Mouse (Mus musculus) intestine, embryonic 14.5 days (tissue): Measurements from ENCODE around the gene Abhd15. TPM values are rescaled to one million over a fixed set of nuclear protein-coding genes. Genes with fewer than 3 reads are reported as not detected.
A peak's percentile ranks its signal among the peaks of the same experiment; 100 is the strongest.

Experiments used
- ATAC-seq: fragments of 200-750 bp; cut with Nextera tagmentation; replicated peaks from 2 replicates; pipeline ENCODE4 v1.8.0; 2017; ENCODE audit warnings: low read depth, moderate number of reproducible peaks, moderate TSS enrichment, moderate library complexity; ENCODE audit not compliant: low FRiP score, low TSS enrichment
- DNase-seq: peaks from one replicate; pipeline ENCODE4 v3.0.0-alpha.2; 2018; ENCODE audit warnings: low spot score
- H3K27ac ChIP-seq: fragments of 300-500 bp; sonication (generic); 2 replicates; pipeline ENCODE4 v1.5.1; 2014; ENCODE audit warnings: low read depth, mild to moderate bottlenecking, control low read depth
- H3K27me3 ChIP-seq: fragments of 300-500 bp; sonication (generic); replicated peaks from 2 replicates; pipeline ENCODE4 v1.6.1; 2014; ENCODE audit warnings: low read length, control low read depth; ENCODE audit not compliant: control insufficient read depth, insufficient read depth
- H3K36me3 ChIP-seq: fragments of 300-500 bp; sonication (generic); 2 replicates; pipeline ENCODE4 v1.6.1; 2014; ENCODE audit warnings: low read length, control low read depth; ENCODE audit not compliant: control insufficient read depth, insufficient read depth
- H3K4me1 ChIP-seq: fragments of 300-500 bp; sonication (generic); replicated peaks from 2 replicates; pipeline ENCODE4 v1.6.1; 2014; ENCODE audit warnings: low read length, control low read depth, mixed read lengths; ENCODE audit not compliant: control insufficient read depth, insufficient read depth
- H3K4me2 ChIP-seq: fragments of 300-500 bp; sonication (generic); 2 replicates; pipeline ENCODE4 v1.6.1; 2014; ENCODE audit warnings: low read length
- H3K4me3 ChIP-seq: fragments of 300-500 bp; sonication (generic); 2 replicates; pipeline ENCODE4 v1.5.1; 2014; ENCODE audit warnings: low read depth, low read length, control low read depth, mixed read lengths
- H3K9ac ChIP-seq: fragments of 300-500 bp; sonication (generic); 2 replicates; pipeline ENCODE4 v1.6.1; 2014; ENCODE audit warnings: mild to moderate bottlenecking, low read length
- H3K9me3 ChIP-seq: fragments of 300-500 bp; sonication (generic); 2 replicates; pipeline ENCODE4 v1.6.1; 2016; ENCODE audit warnings: low read length, control low read depth; ENCODE audit not compliant: control insufficient read depth
- WGBS: fragments of 180-500 bp; shearing (Covaris S2); extraction: QIAGEN DNeasy Blood & Tissue Kit; methylation state at CpG from one replicate; pipeline ENCODE4 v1.1.7; 2014; 5-methylcytosine and 5-hydroxymethylcytosine counted together
- polyA plus RNA-seq: library from polyadenylated mRNA; unstranded; fragments of >200 nt; fragmentation: Nextera tagmentation; extraction: Ambion mirVana; gene quantifications from 2 replicates; pipeline ENCODE4 v1.2.1, GENCODE M21; 2014

Abhd15 gene
- polyA plus RNA-seq, 1 experiment from 2014 or later, result 3.2 TPM

DNA sequence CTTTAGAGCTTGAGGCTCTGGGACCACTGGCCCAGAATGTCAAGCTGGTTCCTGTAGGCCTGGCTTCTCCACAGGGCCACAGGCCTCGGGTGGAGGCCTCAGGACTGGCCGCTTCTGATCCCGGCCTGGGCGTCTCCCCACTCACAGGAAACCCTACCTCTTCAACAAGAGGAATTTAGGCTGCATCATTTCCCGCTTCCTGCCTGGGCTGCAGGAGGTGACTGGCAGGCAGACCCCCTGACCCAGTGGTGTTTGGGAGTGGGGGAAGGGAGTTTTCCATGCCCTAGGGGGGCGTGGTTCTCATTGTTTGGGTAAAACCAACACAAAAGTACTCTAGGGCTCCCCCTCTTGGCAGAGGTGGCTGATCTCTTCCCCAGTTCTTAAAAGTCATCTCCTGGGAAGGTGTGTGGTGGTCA is 17.6 kb upstream of the Abhd15 start:
- Histone ChIP-seq H3K4me3 (no peak overlapping the region), H3K27ac (peak overlapping the region; percentile 69; the same call in 1 of the 2 replicates), H3K36me3 (peaks cover 33% of the 10 kb centered on the region), H3K4me2 (no peak overlapping the region), H3K9ac (no peak overlapping the region), H3K27me3 (no peaks in the 10 kb centered on the region), H3K9me3 (no peaks in the 10 kb centered on the region), H3K4me1 (peaks cover 36% of the 10 kb centered on the region)
- WGBS, result 27% methylated on average over 6 of the region's 6 CpGs
- no peak for ATAC-seq
- peak; percentile 72 for DNase-seq

DNA sequence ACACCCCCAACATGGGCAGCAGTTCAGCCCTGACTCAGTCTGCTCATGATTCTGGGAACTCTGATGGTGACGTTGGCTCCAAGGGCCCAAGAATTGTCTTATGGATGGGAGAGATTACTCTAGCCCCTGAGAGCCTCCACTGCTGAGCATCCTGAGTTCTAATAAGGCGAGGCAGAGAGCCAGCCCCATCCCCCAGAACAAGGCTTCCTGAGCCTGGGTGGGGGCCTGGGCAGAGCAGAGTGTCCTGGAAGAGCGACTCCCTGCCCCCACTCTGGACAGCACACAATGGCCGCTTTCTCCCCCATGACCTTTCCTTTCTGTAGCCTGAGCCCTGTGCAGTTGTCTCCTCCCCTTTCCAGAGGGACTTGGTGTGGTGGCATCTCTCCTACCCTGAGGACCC is 17.1 kb upstream of the Abhd15 start:
- Histone ChIP-seq H3K9ac (no peak overlapping the region), H3K4me3 (no peak overlapping the region), H3K9me3 (no peaks in the 10 kb centered on the region), H3K36me3 (peaks cover 38% of the 10 kb centered on the region), H3K4me1 (peaks cover 32% of the 10 kb centered on the region), H3K4me2 (no peak overlapping the region), H3K27me3 (no peaks in the 10 kb centered on the region), H3K27ac (peak overlapping the region; percentile 39; the same call in 1 of the 2 replicates)
- 49% methylated on average over 4 of the region's 4 CpGs for WGBS
- no peak for ATAC-seq
- DNase-seq, result no peak

DNA sequence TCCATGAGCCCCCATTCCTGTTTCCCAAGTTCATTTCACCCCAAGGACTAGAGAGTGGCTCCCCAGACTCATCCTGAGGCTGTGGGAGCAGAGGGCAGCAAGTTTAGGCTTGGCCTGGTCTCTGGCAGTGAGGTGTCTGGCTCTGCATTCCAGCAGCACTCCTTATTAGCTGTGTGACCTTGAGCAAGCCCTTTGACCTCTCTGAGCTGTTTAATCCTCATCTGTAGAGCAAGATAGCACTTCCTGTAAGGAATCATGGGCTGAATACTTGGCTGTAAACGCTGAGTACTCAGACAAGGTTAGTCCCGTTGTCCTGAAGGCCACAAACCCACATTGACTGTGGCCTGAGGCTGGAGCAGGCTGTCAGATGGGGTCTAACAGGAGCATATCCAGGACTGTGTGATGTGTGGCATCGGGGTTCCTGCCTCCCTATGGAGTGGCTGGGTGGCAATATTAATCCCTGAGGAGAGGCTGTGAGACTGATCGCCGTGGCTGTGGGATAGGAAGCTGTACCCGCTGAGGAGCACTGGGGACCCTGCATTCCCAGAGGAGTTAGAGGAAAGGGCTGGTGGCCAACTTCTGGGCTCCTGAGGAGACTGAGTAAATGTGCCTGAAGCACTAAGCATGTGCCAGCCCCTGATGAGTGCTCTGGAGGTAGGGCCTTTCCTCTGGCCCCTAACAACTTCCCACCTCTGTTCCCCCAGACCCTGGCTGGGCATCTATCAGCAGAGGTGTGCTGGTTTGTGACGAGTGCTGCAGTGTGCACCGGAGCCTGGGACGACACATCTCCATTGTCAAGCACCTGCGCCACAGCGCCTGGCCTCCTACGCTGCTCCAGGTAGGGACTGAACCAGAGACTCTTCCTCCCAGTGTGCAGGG is 16.4 kb upstream of the Abhd15 start:
- peaks cover 32% of the 10 kb centered on the region for H3K4me1 ChIP-seq
- WGBS, result 71% methylated on average over 12 of the region's 12 CpGs

DNA sequence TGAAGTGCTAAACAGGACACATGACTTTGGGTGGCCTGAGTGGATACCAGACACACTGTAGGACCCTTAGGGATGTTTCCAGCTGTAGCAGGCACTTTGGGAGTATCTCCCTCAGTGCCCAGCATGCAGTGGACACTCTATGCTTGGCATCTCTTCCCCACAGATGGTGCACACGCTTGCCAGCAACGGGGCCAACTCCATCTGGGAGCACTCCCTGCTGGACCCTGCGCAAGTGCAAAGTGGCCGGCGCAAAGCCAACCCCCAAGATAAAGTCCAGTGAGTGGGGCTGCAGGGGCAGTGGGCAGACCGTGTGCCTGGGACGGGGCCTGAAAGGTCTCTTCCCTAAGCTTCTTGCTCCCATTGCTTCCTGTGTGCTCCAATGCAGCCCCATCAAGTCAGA is 15.6 kb upstream of the Abhd15 start:
- H3K4me3 ChIP-seq, result no peak overlapping the region
- no peak overlapping the region for H3K27ac ChIP-seq
- H3K9me3 ChIP-seq, result no peaks in the 10 kb centered on the region
- H3K36me3 ChIP-seq, result peaks cover 53% of the 10 kb centered on the region
- H3K9ac ChIP-seq, result no peak overlapping the region
- H3K4me2 ChIP-seq, result no peak overlapping the region
- H3K4me1 ChIP-seq, result peaks cover 28% of the 10 kb centered on the region
- no peaks in the 10 kb centered on the region for H3K27me3 ChIP-seq
- 94% methylated on average over 7 of the region's 7 CpGs for WGBS
- DNase-seq (no peak), ATAC-seq (no peak)

More for the DNA sequence above, 16.4 kb upstream of the Abhd15 start:
- DNase-seq (no peak), ATAC-seq (no peak)
- Histone ChIP-seq H3K9me3 (no peaks in the 10 kb centered on the region), H3K9ac (no peak overlapping the region), H3K36me3 (peaks cover 45% of the 10 kb centered on the region), H3K4me3 (no peak overlapping the region), H3K27me3 (no peaks in the 10 kb centered on the region), H3K4me2 (no peak overlapping the region), H3K27ac (peak overlapping the region; percentile 39; the same call in 1 of the 2 replicates)

DNA sequence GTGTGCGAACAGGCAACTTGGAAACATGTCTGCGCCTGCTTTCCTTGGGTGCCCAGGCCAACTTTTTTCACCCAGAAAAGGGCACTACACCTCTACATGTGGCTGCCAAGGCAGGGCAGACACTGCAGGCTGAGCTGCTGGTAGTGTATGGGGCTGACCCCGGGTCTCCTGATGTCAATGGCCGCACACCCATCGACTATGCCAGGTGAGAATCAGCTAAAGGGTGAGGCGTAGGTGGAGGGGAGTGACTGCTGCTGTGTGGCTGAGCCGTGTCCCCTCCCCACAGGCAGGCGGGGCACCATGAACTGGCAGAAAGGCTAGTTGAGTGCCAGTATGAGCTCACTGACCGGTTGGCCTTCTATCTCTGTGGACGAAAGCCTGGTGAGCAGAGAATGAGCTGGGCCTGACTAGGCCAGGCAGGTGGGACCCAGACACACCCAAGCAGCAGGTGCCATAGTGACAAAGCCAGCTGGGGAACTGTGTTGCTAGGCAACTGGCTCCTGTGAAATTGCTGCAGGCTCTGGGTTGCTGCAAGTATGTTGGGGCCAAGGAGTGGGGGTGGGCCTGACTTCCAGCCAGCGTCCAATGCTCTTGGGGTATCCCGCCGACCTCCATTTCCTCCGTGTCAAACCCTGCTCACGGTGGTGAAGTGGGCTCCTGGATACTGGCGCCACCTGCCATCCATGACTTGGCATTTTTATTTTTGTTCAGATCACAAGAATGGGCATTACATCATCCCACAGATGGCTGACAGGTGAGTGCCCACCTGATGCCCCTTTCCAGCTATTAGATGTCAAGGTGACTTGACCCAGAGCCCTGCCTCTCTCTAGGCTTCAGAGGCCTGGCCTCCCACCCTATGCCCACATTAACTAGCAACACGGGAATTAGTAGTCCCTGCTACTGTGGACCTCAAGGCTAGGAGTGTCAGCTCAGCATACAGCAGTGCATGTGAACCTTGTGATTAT is 14.3 kb upstream of the Abhd15 start:
- no peak overlapping the region for H3K4me2 ChIP-seq
- no peaks in the 10 kb centered on the region for H3K27me3 ChIP-seq
- no peak for ATAC-seq
- peaks cover 66% of the 10 kb centered on the region for H3K36me3 ChIP-seq
- peaks cover 15% of the 10 kb centered on the region for H3K4me1 ChIP-seq
- H3K4me3 ChIP-seq, result no peak overlapping the region
- WGBS, result 82% methylated on average over 17 of the region's 17 CpGs
- no peaks in the 10 kb centered on the region for H3K9me3 ChIP-seq
- no peak for DNase-seq
- H3K27ac ChIP-seq, result no peak overlapping the region
- H3K9ac ChIP-seq, result no peak overlapping the region

DNA sequence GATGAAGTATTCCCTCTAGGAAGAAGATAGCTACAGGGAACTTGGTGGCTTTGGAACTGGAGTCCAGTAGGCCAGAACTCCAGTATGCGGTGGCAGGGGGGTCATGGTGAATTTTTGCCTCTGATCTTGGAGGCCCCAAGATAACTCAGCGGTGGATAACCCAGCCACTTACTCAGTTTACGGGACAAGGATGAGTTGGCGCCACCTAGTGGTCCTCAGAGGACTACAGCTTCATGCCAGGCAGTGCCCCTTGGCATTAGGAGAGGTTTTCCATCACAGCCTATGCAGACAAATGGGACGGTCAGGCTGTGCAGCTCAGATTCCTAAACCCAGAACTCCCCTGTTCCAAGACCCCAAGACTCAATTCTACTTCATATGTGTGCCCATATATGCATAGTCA is 13.5 kb upstream of the Abhd15 start:
- no peaks in the 10 kb centered on the region for H3K9me3 ChIP-seq
- H3K27ac ChIP-seq, result no peak overlapping the region
- 20% methylated on average over 5 of the region's 5 CpGs for WGBS
- H3K4me3 ChIP-seq, result no peak overlapping the region
- H3K9ac ChIP-seq, result no peak overlapping the region
- ATAC-seq (no peak), DNase-seq (peak; percentile 84)
- H3K27me3 ChIP-seq, result no peaks in the 10 kb centered on the region
- no peak overlapping the region for H3K4me2 ChIP-seq
- peaks cover 74% of the 10 kb centered on the region for H3K36me3 ChIP-seq
- peaks cover 10% of the 10 kb centered on the region for H3K4me1 ChIP-seq

DNA sequence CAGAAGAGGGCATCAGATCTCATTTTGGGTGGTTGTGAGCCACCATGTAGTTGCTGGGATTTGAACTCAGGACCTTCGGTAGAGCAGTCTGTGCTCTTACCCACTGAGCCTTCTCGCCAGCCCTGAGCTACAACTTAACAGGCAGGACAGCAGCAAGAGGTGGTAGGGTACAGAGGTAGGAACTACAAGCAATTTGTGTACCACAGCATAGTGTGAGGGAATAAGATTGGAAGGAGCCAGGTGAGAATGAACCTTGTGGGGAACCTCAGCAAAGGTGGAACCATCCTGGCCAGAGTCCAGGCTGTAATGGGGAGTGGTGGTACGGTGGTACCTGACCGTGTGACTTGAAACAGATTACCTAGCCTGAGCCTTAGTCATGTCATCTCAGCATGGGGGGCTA is 12.9 kb upstream of the Abhd15 start:
- H3K27me3 ChIP-seq, result no peaks in the 10 kb centered on the region
- no peak overlapping the region for H3K9ac ChIP-seq
- no peak overlapping the region for H3K4me2 ChIP-seq
- H3K27ac ChIP-seq, result no peak overlapping the region
- H3K4me1 ChIP-seq, result peaks cover 8% of the 10 kb centered on the region
- WGBS, result 93% methylated on average over 4 of the region's 4 CpGs
- no peak overlapping the region for H3K4me3 ChIP-seq
- DNase-seq, result no peak
- peaks cover 80% of the 10 kb centered on the region for H3K36me3 ChIP-seq
- no peak for ATAC-seq
- H3K9me3 ChIP-seq, result no peaks in the 10 kb centered on the region

DNA sequence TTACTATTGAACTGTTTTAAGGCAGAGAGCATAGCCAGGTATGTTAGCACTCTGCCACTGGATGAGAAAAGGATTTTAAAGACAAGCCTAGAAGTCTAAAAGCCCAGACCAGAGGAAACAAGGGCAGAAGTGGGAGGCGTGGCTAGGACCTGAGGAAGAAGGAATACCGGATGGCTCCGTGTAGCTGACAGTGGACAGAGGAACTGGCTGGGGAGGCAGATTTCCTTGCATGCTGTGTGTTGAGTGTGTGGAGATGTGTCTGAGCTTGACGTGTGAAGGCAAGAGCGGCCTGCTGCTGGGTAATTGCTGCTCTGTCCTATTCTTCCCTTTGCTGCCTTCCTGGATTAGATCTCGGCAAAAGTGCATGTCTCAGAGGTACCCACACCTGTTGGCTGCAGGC is 12.4 kb upstream of the Abhd15 start:
- Histone ChIP-seq H3K9me3 (no peaks in the 10 kb centered on the region), H3K4me3 (no peak overlapping the region), H3K27me3 (no peaks in the 10 kb centered on the region), H3K4me1 (peaks cover 2% of the 10 kb centered on the region), H3K36me3 (peaks cover 85% of the 10 kb centered on the region), H3K27ac (no peak overlapping the region), H3K9ac (no peak overlapping the region), H3K4me2 (no peak overlapping the region)
- ATAC-seq (no peak), DNase-seq (no peak)
- WGBS, result 79% methylated on average over 6 of the region's 6 CpGs
